Mouse (Mus musculus): Measurements from ENCODE around the gene Olfr1239. TPM values are rescaled to one million over a fixed set of nuclear protein-coding genes. Genes with fewer than 3 reads are reported as not detected.

The Olfr1239 gene
- total RNA-seq (2023) = not detected

DNA sequence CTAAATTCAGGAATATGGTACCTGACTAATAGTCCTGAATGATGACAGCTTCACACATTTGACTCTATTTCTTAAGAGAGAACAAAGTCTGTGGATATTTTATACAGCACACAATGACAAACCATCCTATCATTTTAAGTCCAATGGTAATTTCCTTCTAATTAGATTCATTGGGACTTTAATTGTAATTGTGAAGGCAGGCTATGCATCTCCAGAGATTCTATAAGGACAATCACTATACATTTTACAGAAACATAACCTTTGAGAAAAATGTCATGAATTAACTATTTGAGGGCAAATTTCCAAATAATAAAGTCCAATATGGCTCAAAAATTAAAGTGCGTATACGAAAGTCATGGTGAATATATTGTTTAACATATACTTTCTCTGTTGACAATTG, at the start of gene Olfr1239:
TSS of gene Olfr1239 (minus strand) at position 101 of the 400 bp plus-strand sequence.

GRCm38 (mm10) chr2:89442900-89443299, 22.7 kb upstream of the Olfr1239 start, which contains the start of gene Olfr1240:
TSS of gene Olfr1240 (minus strand) at chr2:89443000.

GRCm38 (mm10) chr2:89409576-89409975, 10.6 kb downstream of the Olfr1239 start, which contains the start of gene Olfr1238:
TSS of gene Olfr1238 (minus strand) at chr2:89409676.

Other genes with a start within 250 kb of the Olfr1239 start
- gene Olfr1225, start 245.7 kb downstream of the Olfr1239 start, total RNA-seq (2023) = not detected
- not detected for gene Olfr1226, start 220.4 kb downstream of the Olfr1239 start, total RNA-seq (2023)
- not detected for gene Olfr1228, start 166.3 kb downstream of the Olfr1239 start, total RNA-seq (2023)
- gene Olfr1229, start 132.4 kb downstream of the Olfr1239 start, total RNA-seq (2023) = not detected
- not detected for gene Olfr1230, start 123.1 kb downstream of the Olfr1239 start, total RNA-seq (2023)
- not detected for gene Olfr1231, start 113.3 kb downstream of the Olfr1239 start, total RNA-seq (2023)
- not detected for gene Olfr1232, start 90.7 kb downstream of the Olfr1239 start, total RNA-seq (2023)
- gene Olfr1233, start 78.0 kb downstream of the Olfr1239 start, total RNA-seq (2023) = not detected
- not detected for gene Olfr1234, start 55.5 kb downstream of the Olfr1239 start, total RNA-seq (2023)
- gene Olfr1238, start 10.7 kb downstream of the Olfr1239 start, total RNA-seq (2023) = not detected
- gene Olfr1240, start 22.6 kb upstream of the Olfr1239 start, total RNA-seq (2023) = not detected
- not detected for gene Olfr1241, start 66.7 kb upstream of the Olfr1239 start, total RNA-seq (2023)
- not detected for gene Olfr1242, start 77.9 kb upstream of the Olfr1239 start, total RNA-seq (2023)
- not detected for gene Olfr1243, start 111.1 kb upstream of the Olfr1239 start, total RNA-seq (2023)
- gene Olfr1245, start 158.0 kb upstream of the Olfr1239 start, total RNA-seq (2023) = not detected
- not detected for gene Olfr1246, start 172.8 kb upstream of the Olfr1239 start, total RNA-seq (2023)
- gene Olfr1247, start 193.7 kb upstream of the Olfr1239 start, total RNA-seq (2023) = not detected
- gene Olfr1248, start 197.8 kb upstream of the Olfr1239 start, total RNA-seq (2023) = not detected
- not detected for gene Olfr1249, start 214.6 kb upstream of the Olfr1239 start, total RNA-seq (2023)
- gene Olfr1250, start 241.1 kb upstream of the Olfr1239 start, total RNA-seq (2023) = not detected

Measured in CD4-positive naive resting alpha-beta T cell, adult 76 days (primary cell).